Mouse (Mus musculus) G1E (cell line): ENCODE measurements around the gene Sptlc2.

ENCODE experiments used
- CTCF ChIP-seq: IDR thresholded peaks from 2 replicates; pipeline ENCODE4 v1.5.1; 2012; ENCODE audit warnings: low read depth, low read length, inconsistent platforms, mixed read lengths
- POLR2AphosphoS5 ChIP-seq: IDR thresholded peaks from 2 replicates; pipeline ENCODE4 v1.6.1; 2012; ENCODE audit warnings: low read depth, low read length, inconsistent platforms; ENCODE audit not compliant: insufficient replicate concordance
- TAL1 ChIP-seq: conservative IDR thresholded peaks from 2 replicates; pipeline ENCODE4 v1.6.1; 2012; ENCODE audit warnings: low read depth, low read length, inconsistent platforms, mixed read lengths

- no peak for TF ChIP-seq CTCF
- TF ChIP-seq TAL1 = no peak
- TF ChIP-seq POLR2AphosphoS5 = no peak
These were observed 19.9 kb upstream of the Sptlc2 start for GRCm38 (mm10) chr12:87407869-87408605.
